1 mouse cellular context compared by ENCODE assay signal in the genomic region with DNA sequence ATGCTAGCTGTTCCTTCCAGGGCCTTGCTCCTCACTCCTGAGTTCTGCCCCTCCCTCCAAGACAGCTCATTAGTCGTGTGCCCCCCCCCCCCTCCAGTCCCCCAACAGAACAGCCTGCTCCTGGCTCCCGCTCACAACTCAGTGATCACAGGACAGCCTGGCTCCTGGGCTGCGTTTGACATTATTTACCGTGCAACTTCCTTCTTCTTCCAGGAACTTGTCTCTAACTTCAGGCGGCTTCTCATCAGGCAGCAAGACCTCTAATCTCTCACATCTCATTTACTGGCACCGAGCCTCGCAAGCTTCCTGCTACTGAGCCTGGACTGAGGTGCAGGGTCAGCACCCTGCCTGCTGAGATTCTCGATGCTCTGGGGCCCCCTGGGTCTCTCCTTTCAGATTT.
TF ChIP-seq lines count a peak whose summit lies in the region.

No protein-coding gene starts in this region.

TF ChIP-seq in MEL, 35 proteins besides CTCF, POLR2A, EP300 and RAD21 (continued from another document):
- no peak for TF ChIP-seq MYB (IDR thresholded peaks at IDR 0.05; ENCODE audit: low read depth, low read length)
- no peak for TF ChIP-seq MYC (IDR thresholded peaks at IDR 0.05; ENCODE audit: low read depth, low read length)
- TF ChIP-seq GABPA (IDR thresholded peaks at IDR 0.05; ENCODE audit: low read depth, low read length), result no peak
- no peak for TF ChIP-seq E2F4 (IDR thresholded peaks at IDR 0.05; ENCODE audit: borderline replicate concordance, low read depth, low read length)
- peak; percentile 52; the same call in 1 of the 2 replicates for TF ChIP-seq ELF1 (IDR thresholded peaks at IDR 0.05; ENCODE audit: low read depth, low read length)
- TF ChIP-seq SIN3A (IDR thresholded peaks at IDR 0.05; ENCODE audit: low read length), result peak; percentile 59; the same call in 1 of the 2 replicates
- no peak for TF ChIP-seq ZC3H11A (IDR thresholded peaks at IDR 0.05; ENCODE audit: low read depth, low read length)
- TF ChIP-seq MAX (IDR thresholded peaks at IDR 0.05; ENCODE audit: low read length), result no peak
- TF ChIP-seq USF1 (IDR thresholded peaks at IDR 0.05; ENCODE audit: low read depth, low read length), result 0 out of 2 replicates have a peak, but pooled peaks have one; percentile 4
- 0 out of 2 replicates have a peak, but pooled peaks have one; percentile 45 for TF ChIP-seq ETS1 (IDR thresholded peaks at IDR 0.05; ENCODE audit: low read depth, low read length)
- peak; percentile 85 for TF ChIP-seq MXI1 (IDR thresholded peaks at IDR 0.05; ENCODE audit: low read depth, low read length)
- TF ChIP-seq RCOR1 (IDR thresholded peaks at IDR 0.05; ENCODE audit: low read depth, low read length), result peak; percentile 61; the same call in 1 of the 2 replicates
- no peak for TF ChIP-seq SMC3 (IDR thresholded peaks at IDR 0.05; ENCODE audit: low read depth, low read length)
- TF ChIP-seq GATA1 (IDR thresholded peaks at IDR 0.05; ENCODE audit: low read depth, low read length), result peak; percentile 82
- TF ChIP-seq ZNF384 (IDR thresholded peaks at IDR 0.05; ENCODE audit: low read depth, low read length), result no peak
TF ChIP-seq in MEL: peak in this region for 7.
